Mouse (Mus musculus) limb, embryonic 13.5 days (tissue): Measurements from ENCODE around the gene Anks3. TPM values are rescaled to one million over a fixed set of nuclear protein-coding genes. Genes with fewer than 3 reads are reported as not detected.

ENCODE experiments used
- ATAC-seq: fragments of 200-750 bp; cut with Nextera tagmentation; 2 replicates; pipeline ENCODE4 v1.8.0; 2017; ENCODE audit warnings: low read depth, moderate number of reproducible peaks, moderate TSS enrichment; ENCODE audit not compliant: low FRiP score
- H3K27ac ChIP-seq: fragments of 300-500 bp; sonication (generic); 2 replicates; pipeline ENCODE4 v1.5.1; 2015; ENCODE audit warnings: inconsistent platforms, mild to moderate bottlenecking, moderate library complexity
- H3K27me3 ChIP-seq: fragments of 300-500 bp; sonication (generic); 2 replicates; pipeline ENCODE4 v1.6.1; 2015; ENCODE audit warnings: mild to moderate bottlenecking, inconsistent platforms
- H3K36me3 ChIP-seq: fragments of 300-500 bp; sonication (generic); 2 replicates; pipeline ENCODE4 v1.6.1; 2015; ENCODE audit warnings: inconsistent platforms, mild to moderate bottlenecking, moderate library complexity
- H3K4me1 ChIP-seq: fragments of 300-500 bp; sonication (generic); 2 replicates; pipeline ENCODE4 v1.6.1; 2015; ENCODE audit warnings: inconsistent platforms
- H3K4me2 ChIP-seq: fragments of 300-500 bp; sonication (generic); replicated peaks from 2 replicates; pipeline ENCODE4 v1.6.1; 2015; ENCODE audit warnings: inconsistent platforms, mild to moderate bottlenecking, moderate library complexity
- H3K4me3 ChIP-seq: fragments of 300-500 bp; sonication (generic); 2 replicates; pipeline ENCODE4 v1.5.1; 2015; ENCODE audit warnings: moderate library complexity, mild to moderate bottlenecking, inconsistent platforms
- H3K9ac ChIP-seq: fragments of 300-500 bp; sonication (generic); 2 replicates; pipeline ENCODE4 v1.6.1; 2015; ENCODE audit warnings: mild to moderate bottlenecking, inconsistent platforms
- H3K9me3 ChIP-seq: fragments of 300-500 bp; sonication (generic); 2 replicates; pipeline ENCODE4 v1.6.1; 2016; ENCODE audit warnings: inconsistent platforms
- WGBS: fragments of 180-500 bp; shearing (Covaris S2); methylation state at CpG from one replicate; pipeline ENCODE4 v1.1.7; 2015; 5-methylcytosine and 5-hydroxymethylcytosine counted together
- polyA plus RNA-seq: library from polyadenylated mRNA; unstranded; fragments of >200 nt; fragmentation: Nextera tagmentation; extraction: Ambion mirVana; gene quantifications from 2 replicates; pipeline ENCODE4 v1.2.1, GENCODE M21; 2015

Gene Anks3
- polyA plus RNA-seq, 1 experiment from 2014 or later: 76.2 TPM

GRCm38 (mm10) chr16:4902390-4902789 lies 61.6 kb downstream of the Anks3 start:
- H3K27ac ChIP-seq: no peak overlapping the region
- H3K9me3 ChIP-seq: no peaks in the 10 kb centered on the region
- WGBS: 85% methylated on average over 2 of the region's 2 CpGs
- no peak overlapping the region for H3K4me3 ChIP-seq
- H3K27me3 ChIP-seq: no peaks in the 10 kb centered on the region
- H3K4me1 ChIP-seq: peaks cover 11% of the 10 kb centered on the region; the same call in 1 of the 2 replicates
- H3K36me3 ChIP-seq: peaks cover 9% of the 10 kb centered on the region; the same call in 1 of the 2 replicates
- H3K9ac ChIP-seq: no peak overlapping the region
- H3K4me2 ChIP-seq: no peak overlapping the region
- ATAC-seq: no peak

- Histone ChIP-seq H3K36me3 (peaks cover 7% of the 10 kb centered on the region; the same call in 1 of the 2 replicates), H3K27ac (no peak overlapping the region), H3K9ac (no peak overlapping the region), H3K9me3 (no peaks in the 10 kb centered on the region), H3K27me3 (no peaks in the 10 kb centered on the region), H3K4me3 (no peak overlapping the region), H3K4me1 (peaks cover 16% of the 10 kb centered on the region), H3K4me2 (no peak overlapping the region)
- WGBS: 64% methylated on average over 7 of the region's 7 CpGs
- no peak for ATAC-seq
Observed at GRCm38 (mm10) chr16:4901167-4901566, 62.8 kb downstream of the Anks3 start.

GRCm38 (mm10) chr16:4899711-4900110 lies 64.3 kb downstream of the Anks3 start:
- Histone ChIP-seq H3K27me3 (no peaks in the 10 kb centered on the region), H3K27ac (no peak overlapping the region), H3K4me1 (peaks cover 11% of the 10 kb centered on the region), H3K4me3 (no peak overlapping the region), H3K9ac (no peak overlapping the region), H3K9me3 (no peaks in the 10 kb centered on the region), H3K36me3 (peaks cover 8% of the 10 kb centered on the region), H3K4me2 (no peak overlapping the region)
- WGBS: 69% methylated on average over 2 of the region's 2 CpGs
- no peak for ATAC-seq

GRCm38 (mm10) chr16:4898881-4899280 lies 65.1 kb downstream of the Anks3 start:
- 91% methylated on average over 6 of the region's 6 CpGs for WGBS
- no peaks in the 10 kb centered on the region for H3K27me3 ChIP-seq
- no peaks in the 10 kb centered on the region for H3K9me3 ChIP-seq
- peaks cover 12% of the 10 kb centered on the region for H3K36me3 ChIP-seq
- H3K27ac ChIP-seq: no peak overlapping the region
- no peak for ATAC-seq
- H3K4me3 ChIP-seq: no peak overlapping the region
- H3K9ac ChIP-seq: no peak overlapping the region
- H3K4me2 ChIP-seq: no peak overlapping the region
- peaks cover 10% of the 10 kb centered on the region; the same call in 1 of the 2 replicates for H3K4me1 ChIP-seq

GRCm38 (mm10) chr16:4897146-4897730 lies 66.8 kb downstream of the Anks3 start:
- peaks cover 10% of the 10 kb centered on the region; the same call in 1 of the 2 replicates for H3K4me1 ChIP-seq
- H3K4me2 ChIP-seq: no peak overlapping the region
- no peaks in the 10 kb centered on the region for H3K27me3 ChIP-seq
- peaks cover 15% of the 10 kb centered on the region for H3K36me3 ChIP-seq
- no peaks in the 10 kb centered on the region for H3K9me3 ChIP-seq
- H3K4me3 ChIP-seq: no peak overlapping the region
- 66% methylated on average over 7 of the region's 7 CpGs for WGBS
- H3K9ac ChIP-seq: no peak overlapping the region
- H3K27ac ChIP-seq: no peak overlapping the region
- ATAC-seq: no peak

GRCm38 (mm10) chr16:4896249-4897027 lies 67.6 kb downstream of the Anks3 start:
- Histone ChIP-seq H3K9ac (no peak overlapping the region), H3K36me3 (peaks cover 19% of the 10 kb centered on the region), H3K4me2 (no peak overlapping the region), H3K27me3 (no peaks in the 10 kb centered on the region), H3K27ac (0 out of 2 replicates have a peak overlapping the region, but pooled peaks have one; percentile 6), H3K4me3 (no peak overlapping the region), H3K9me3 (no peaks in the 10 kb centered on the region), H3K4me1 (peaks cover 9% of the 10 kb centered on the region; the same call in 1 of the 2 replicates)
- 70% methylated on average over 5 of the region's 5 CpGs for WGBS
- no peak for ATAC-seq

GRCm38 (mm10) chr16:4894201-4894908 lies 69.7 kb downstream of the Anks3 start:
- WGBS: 80% methylated on average over 7 of the region's 7 CpGs
- Histone ChIP-seq H3K9me3 (no peaks in the 10 kb centered on the region), H3K4me1 (peaks cover 16% of the 10 kb centered on the region)

GRCm38 (mm10) chr16:4892171-4892570 lies 71.8 kb downstream of the Anks3 start:
- no peaks in the 10 kb centered on the region for H3K9me3 ChIP-seq
- no peak for ATAC-seq
- no peak overlapping the region for H3K27ac ChIP-seq
- no peaks in the 10 kb centered on the region for H3K27me3 ChIP-seq
- no peak overlapping the region for H3K4me3 ChIP-seq
- no peak overlapping the region for H3K9ac ChIP-seq
- no peak overlapping the region for H3K4me2 ChIP-seq
- 87% methylated on average over 6 of the region's 6 CpGs for WGBS
- H3K36me3 ChIP-seq: peaks cover 19% of the 10 kb centered on the region
- H3K4me1 ChIP-seq: peaks cover 31% of the 10 kb centered on the region

More at GRCm38 (mm10) chr16:4894201-4894908, 69.7 kb downstream of the Anks3 start:
- no peak overlapping the region for H3K27ac ChIP-seq
- no peak for ATAC-seq
- H3K9ac ChIP-seq: no peak overlapping the region
- no peak overlapping the region for H3K4me3 ChIP-seq
- peaks cover 19% of the 10 kb centered on the region for H3K36me3 ChIP-seq
- H3K27me3 ChIP-seq: no peaks in the 10 kb centered on the region
- no peak overlapping the region for H3K4me2 ChIP-seq

Other genes starting within 250 kb of the Anks3 start
- gene Nmral1, start 244.8 kb downstream of the Anks3 start, polyA plus RNA-seq: 113 and 118 TPM in 2 replicates
- gene Hmox2, start 237.8 kb downstream of the Anks3 start, polyA plus RNA-seq: 112 and 116 TPM in 2 replicates
- gene Cdip1, start 173.9 kb downstream of the Anks3 start, polyA plus RNA-seq: 97.5 and 102 TPM in 2 replicates
- gene 4930562C15Rik, start 128.8 kb downstream of the Anks3 start, polyA plus RNA-seq: 0.75 and 1.2 TPM in 2 replicates
- gene Ubald1, start 83.9 kb downstream of the Anks3 start, polyA plus RNA-seq: 41.1 and 42.1 TPM in 2 replicates
- 98.9 and 102 TPM in 2 replicates for gene Mgrn1, start 78.0 kb downstream of the Anks3 start, polyA plus RNA-seq
- gene Nudt16l1, start 25.4 kb downstream of the Anks3 start, polyA plus RNA-seq: 178 and 182 TPM in 2 replicates
- not detected in 2 replicates for gene Sept12, start 33.6 kb upstream of the Anks3 start, polyA plus RNA-seq
- 4.1 and 4.8 TPM in 2 replicates for gene Smim22, start 43.1 kb upstream of the Anks3 start, polyA plus RNA-seq
- 63.6 and 67.4 TPM in 2 replicates for gene Rogdi, start 49.3 kb upstream of the Anks3 start, polyA plus RNA-seq
- gene Glyr1, start 85.7 kb upstream of the Anks3 start, polyA plus RNA-seq: 140 and 150 TPM in 2 replicates
- gene Ubn1, start 85.9 kb upstream of the Anks3 start, polyA plus RNA-seq: 21.6 and 22.8 TPM in 2 replicates
- gene Ppl, start 168.2 kb upstream of the Anks3 start, polyA plus RNA-seq: 5.5 and 5.8 TPM in 2 replicates
- gene Sec14l5, start 182.9 kb upstream of the Anks3 start, polyA plus RNA-seq: 0.06 and 0.10 TPM in 2 replicates
- gene Nagpa, start 239.8 kb upstream of the Anks3 start, polyA plus RNA-seq: 15.5 and 16.5 TPM in 2 replicates